Mouse (Mus musculus) neural tube, embryonic 12.5 days (tissue): Measurements from ENCODE around the gene Herpud1. TPM values are rescaled to one million over a fixed set of nuclear protein-coding genes. Genes with fewer than 3 reads are reported as not detected.

Source experiments
- ATAC-seq: fragments of 200-750 bp; cut with Nextera tagmentation; 2 replicates; pipeline ENCODE4 v1.8.0; 2017; ENCODE audit warnings: low read depth, mild to moderate bottlenecking, moderate TSS enrichment, moderate library complexity; ENCODE audit not compliant: low FRiP score
- H3K27ac ChIP-seq: fragments of 300-500 bp; sonication (generic); 2 replicates; pipeline ENCODE4 v1.5.1; 2016
- H3K27me3 ChIP-seq: fragments of 300-500 bp; sonication (generic); replicated peaks from 2 replicates; pipeline ENCODE4 v1.6.1; 2016; ENCODE audit warnings: mild to moderate bottlenecking
- H3K36me3 ChIP-seq: fragments of 300-500 bp; sonication (generic); 2 replicates; pipeline ENCODE4 v1.6.1; 2016; ENCODE audit warnings: mild to moderate bottlenecking
- H3K4me1 ChIP-seq: fragments of 300-500 bp; sonication (generic); 2 replicates; pipeline ENCODE4 v1.6.1; 2016
- H3K4me2 ChIP-seq: fragments of 300-500 bp; sonication (generic); replicated peaks from 2 replicates; pipeline ENCODE4 v1.6.1; 2016; ENCODE audit warnings: mild to moderate bottlenecking
- H3K4me3 ChIP-seq: fragments of 300-500 bp; sonication (generic); 2 replicates; pipeline ENCODE4 v1.5.1; 2016
- H3K9ac ChIP-seq: fragments of 300-500 bp; sonication (generic); 2 replicates; pipeline ENCODE4 v1.6.1; 2016; ENCODE audit warnings: mild to moderate bottlenecking
- H3K9me3 ChIP-seq: fragments of 300-500 bp; sonication (generic); 2 replicates; pipeline ENCODE4 v1.6.1; 2016; ENCODE audit warnings: mild to moderate bottlenecking
- WGBS: fragments of 180-500 bp; shearing (Covaris S2); methylation state at CpG from one replicate; pipeline ENCODE4 v1.1.7; 2016; 5-methylcytosine and 5-hydroxymethylcytosine counted together
- polyA plus RNA-seq: library from polyadenylated mRNA; unstranded; fragments of >200 nt; fragmentation: Nextera tagmentation; extraction: Ambion mirVana; gene quantifications from 2 replicates; pipeline ENCODE4 v1.2.1, GENCODE M21; 2016

Herpud1 gene
- polyA plus RNA-seq, 1 experiment from 2014 or later = 52.6 TPM

DNA sequence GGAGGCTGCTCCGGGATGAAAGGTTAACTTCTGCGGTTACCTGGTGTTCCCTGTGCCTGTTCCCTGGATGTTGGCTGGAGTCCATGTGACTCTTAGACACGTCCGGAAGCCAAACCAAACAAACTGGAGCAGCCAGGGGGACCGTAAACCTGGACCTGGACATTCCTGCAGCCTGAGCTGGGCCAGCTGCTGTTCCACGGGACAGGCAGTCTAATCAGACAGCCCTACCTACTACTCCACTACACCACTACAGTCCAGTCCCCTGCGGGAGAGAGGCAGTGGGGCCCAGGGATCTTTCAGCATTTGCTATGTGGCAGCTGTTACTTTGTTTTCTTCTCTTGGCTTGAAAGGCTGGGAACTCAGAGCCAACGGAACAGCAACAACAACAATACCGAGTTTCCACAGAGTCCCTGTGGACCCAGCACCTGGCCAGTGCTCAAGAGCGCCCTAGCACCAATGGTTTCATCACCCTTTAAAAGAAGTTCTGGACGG is 8.5 kb upstream of the Herpud1 start:
- 67% methylated on average over 11 of the region's 11 CpGs for WGBS
- Histone ChIP-seq H3K36me3 (no peaks in the 10 kb centered on the region), H3K27ac (no peak overlapping the region), H3K4me2 (no peak overlapping the region), H3K4me3 (no peak overlapping the region), H3K27me3 (no peaks in the 10 kb centered on the region), H3K9ac (no peak overlapping the region), H3K9me3 (no peaks in the 10 kb centered on the region), H3K4me1 (no peaks in the 10 kb centered on the region)
- ATAC-seq = no peak

DNA sequence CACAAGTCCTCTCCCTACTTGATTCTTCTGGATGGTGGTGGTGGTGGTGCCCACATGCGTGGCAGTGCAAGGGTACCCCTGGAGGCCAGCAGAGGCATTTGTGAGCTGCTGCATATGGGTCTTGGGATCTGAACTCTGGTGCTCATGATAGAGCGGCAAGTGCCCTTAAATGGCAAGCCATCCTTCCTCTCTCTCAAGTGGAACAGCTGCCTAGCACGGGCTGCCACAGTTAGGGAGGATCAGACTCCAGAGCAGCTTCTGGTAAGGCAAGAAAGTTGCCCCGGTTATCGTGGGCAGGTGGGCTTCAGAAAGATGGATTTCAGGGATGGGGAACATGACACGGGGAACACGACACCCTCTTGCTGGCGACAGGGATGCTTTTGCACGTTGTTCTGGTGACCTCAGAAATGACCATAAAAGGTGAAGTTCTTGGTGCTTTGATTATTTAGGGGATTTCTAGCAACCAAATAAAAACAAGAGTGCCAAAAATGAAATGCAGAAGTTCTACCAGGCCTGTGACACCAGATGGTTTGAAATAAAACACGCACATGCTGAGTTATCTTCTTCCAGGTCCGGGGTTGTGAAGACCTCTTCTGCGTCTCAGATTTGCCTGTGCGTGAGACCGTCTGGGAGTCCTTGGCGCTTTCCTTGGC is 7.3 kb upstream of the Herpud1 start:
- H3K4me2 ChIP-seq = no peak overlapping the region
- no peak for ATAC-seq
- no peak overlapping the region for H3K4me3 ChIP-seq
- no peaks in the 10 kb centered on the region for H3K9me3 ChIP-seq
- H3K27me3 ChIP-seq = no peaks in the 10 kb centered on the region
- no peaks in the 10 kb centered on the region for H3K36me3 ChIP-seq
- 89% methylated on average over 15 of the region's 15 CpGs for WGBS
- H3K27ac ChIP-seq = no peak overlapping the region
- H3K4me1 ChIP-seq = no peaks in the 10 kb centered on the region
- H3K9ac ChIP-seq = no peak overlapping the region

DNA sequence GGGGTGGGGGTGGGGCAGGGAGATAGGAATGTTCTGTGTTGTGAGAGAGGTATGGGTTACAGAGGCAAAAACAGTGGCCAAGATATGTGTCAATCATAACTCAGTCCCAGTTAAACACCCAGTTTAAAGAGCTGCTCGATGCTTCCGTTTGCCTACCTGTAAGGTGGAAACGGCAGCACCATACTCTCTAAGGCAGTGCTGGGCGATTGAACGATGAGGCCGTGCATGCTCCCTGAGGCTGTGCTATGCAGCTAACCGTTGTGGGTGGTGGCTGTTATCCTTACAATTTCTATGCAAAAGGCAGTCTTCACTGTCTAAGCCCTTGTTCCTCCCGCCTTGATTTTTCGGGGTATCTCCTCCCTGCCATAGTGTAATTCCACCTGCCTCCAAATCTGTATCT is 6.6 kb upstream of the Herpud1 start:
- no peak overlapping the region for H3K4me2 ChIP-seq
- H3K27ac ChIP-seq = no peak overlapping the region
- H3K4me3 ChIP-seq = no peak overlapping the region
- H3K27me3 ChIP-seq = no peaks in the 10 kb centered on the region
- no peaks in the 10 kb centered on the region for H3K9me3 ChIP-seq
- ATAC-seq = no peak
- no peaks in the 10 kb centered on the region for H3K4me1 ChIP-seq
- no peak overlapping the region for H3K9ac ChIP-seq
- H3K36me3 ChIP-seq = no peaks in the 10 kb centered on the region
- WGBS = 92% methylated on average over 9 of the region's 9 CpGs

DNA sequence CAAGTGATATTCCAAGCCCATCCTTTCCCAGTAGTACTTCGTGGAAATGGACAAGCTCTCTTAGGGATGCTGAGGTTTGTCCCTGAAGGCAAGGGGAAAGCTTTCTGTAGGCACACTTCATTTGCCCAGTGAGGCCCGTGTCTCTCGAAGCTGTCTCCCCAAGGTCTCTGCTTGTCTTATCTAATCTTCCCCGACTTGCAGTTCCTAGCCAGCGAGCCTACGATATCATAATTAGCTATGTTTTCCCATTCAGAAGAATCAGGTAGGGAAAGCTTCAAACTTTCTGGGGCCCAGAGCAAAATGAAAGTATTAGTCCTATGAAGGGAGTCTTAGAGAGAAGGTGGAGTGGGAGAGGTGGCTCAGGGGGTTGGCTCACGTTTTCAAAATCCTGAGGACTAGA is 2.1 kb upstream of the Herpud1 start:
- H3K27me3 ChIP-seq = no peaks in the 10 kb centered on the region
- H3K36me3 ChIP-seq = no peaks in the 10 kb centered on the region; the same call in 1 of the 2 replicates
- WGBS = 92% methylated on average over 7 of the region's 7 CpGs
- ATAC-seq = no peak
- H3K4me1 ChIP-seq = peaks cover 10% of the 10 kb centered on the region; the same call in 1 of the 2 replicates
- H3K9me3 ChIP-seq = no peaks in the 10 kb centered on the region
- no peak overlapping the region for H3K4me3 ChIP-seq
- no peak overlapping the region for H3K4me2 ChIP-seq
- no peak overlapping the region for H3K9ac ChIP-seq
- no peak overlapping the region for H3K27ac ChIP-seq

DNA sequence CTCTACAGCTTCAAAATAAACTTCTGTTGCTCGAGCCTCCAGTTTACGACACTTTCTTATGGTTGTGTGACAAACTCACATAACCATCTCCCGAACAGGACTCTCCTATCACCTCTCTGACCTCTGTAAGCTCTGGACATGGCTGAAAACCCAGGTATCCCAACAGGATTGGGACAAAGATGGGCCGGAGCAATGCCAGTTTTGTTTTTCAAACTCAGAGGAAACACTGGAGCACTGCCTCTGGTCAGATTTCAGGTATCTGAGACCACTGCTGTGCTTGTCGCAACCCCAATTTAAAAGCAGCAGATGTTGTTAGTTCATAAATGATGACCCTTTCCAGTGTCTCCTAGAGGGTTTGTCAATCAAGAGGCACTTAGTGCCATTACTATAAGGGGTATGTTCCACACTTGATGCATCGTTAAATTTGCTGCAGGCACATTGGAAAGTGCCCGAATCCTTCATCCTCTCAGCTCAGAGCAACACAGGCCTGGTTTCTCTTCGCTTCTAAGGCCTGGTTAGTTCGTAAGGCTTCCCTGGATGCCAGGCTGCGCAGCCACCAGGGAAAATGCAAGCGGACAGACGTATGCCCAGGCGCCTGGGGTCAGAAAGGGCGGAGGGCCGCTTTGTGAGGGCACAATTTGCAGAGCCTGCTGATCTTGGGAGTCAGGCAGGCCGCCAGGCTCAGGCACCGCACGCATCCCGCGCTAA is 578 bp upstream of the Herpud1 start:
- no peaks in the 10 kb centered on the region for H3K27me3 ChIP-seq
- H3K9me3 ChIP-seq = no peaks in the 10 kb centered on the region
- 24% methylated on average over 20 of the region's 20 CpGs for WGBS
- peak overlapping the region; percentile 84 for H3K9ac ChIP-seq
- H3K27ac ChIP-seq = peak overlapping the region; percentile 55; the same call in 1 of the 2 replicates
- peak overlapping the region; percentile 76 for H3K4me3 ChIP-seq
- H3K4me1 ChIP-seq = peaks cover 10% of the 10 kb centered on the region; the same call in 1 of the 2 replicates
- H3K4me2 ChIP-seq = peak overlapping the region; percentile 83
- peak; percentile 29; the same call in 1 of the 2 replicates for ATAC-seq
- peaks cover 15% of the 10 kb centered on the region for H3K36me3 ChIP-seq

DNA sequence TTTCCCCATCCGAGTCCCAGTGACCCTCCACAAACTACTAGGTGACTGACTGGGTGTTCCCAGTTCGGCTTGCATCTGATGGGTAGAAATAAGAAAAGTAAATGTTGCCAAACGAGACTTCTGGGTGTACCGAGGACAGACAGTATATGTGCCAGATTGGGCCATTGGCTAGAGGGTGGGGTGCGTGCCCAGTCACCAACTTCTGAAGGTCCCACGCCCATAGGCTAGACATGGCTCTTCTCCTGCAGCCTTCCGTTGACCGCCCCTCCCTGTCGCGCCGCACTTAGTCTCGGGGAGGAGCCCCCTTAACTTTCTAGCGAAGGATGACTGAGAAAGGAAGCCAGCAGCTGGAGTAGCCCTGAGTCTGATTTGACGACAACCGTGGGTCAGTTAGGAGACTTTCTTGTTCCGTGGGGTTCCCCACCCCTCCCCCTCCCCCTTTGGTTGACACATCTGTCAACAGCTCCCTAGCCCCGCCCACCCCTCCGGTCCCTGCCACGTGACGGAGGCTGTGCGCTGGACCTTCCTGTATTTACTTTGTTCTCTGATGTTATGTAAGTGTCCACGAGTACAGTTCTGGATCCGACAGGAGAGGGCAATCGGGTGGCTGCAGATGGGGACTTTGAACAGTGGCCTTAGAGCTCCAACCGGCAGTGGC is 918 bp downstream of the Herpud1 start:
- WGBS = under 1% methylated on average over 25 of the region's 25 CpGs

DNA sequence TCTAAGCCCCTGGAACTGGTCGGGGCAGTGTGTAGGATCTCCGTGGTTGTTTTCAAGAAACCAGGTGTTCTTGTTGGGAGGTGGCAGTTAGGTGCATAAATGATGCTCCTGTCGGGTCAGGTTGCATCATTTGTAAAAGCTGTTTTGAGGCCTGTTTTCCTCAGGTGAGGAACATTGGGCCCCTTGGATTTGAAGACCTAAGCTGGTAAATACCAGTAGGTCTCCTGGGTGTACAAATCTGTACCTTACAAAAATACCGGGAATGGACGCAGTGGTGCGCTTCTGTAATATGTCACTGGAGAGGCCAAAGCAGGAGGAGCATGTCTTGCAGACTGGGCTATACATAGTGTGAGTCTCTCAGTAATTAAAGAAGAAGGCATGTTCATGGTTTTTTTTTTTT is 1.5 kb downstream of the Herpud1 start:
- Histone ChIP-seq H3K36me3 (peaks cover 36% of the 10 kb centered on the region), H3K27me3 (no peaks in the 10 kb centered on the region), H3K9ac (peak overlapping the region; percentile 84), H3K4me1 (peaks cover 10% of the 10 kb centered on the region; the same call in 1 of the 2 replicates), H3K4me3 (peak overlapping the region; percentile 76), H3K4me2 (peak overlapping the region; percentile 83), H3K9me3 (no peaks in the 10 kb centered on the region), H3K27ac (no peak overlapping the region)
- WGBS = 44% methylated on average over 6 of the region's 6 CpGs
- ATAC-seq = no peak

More for the DNA sequence above, 918 bp downstream of the Herpud1 start:
- Histone ChIP-seq H3K4me1 (peaks cover 10% of the 10 kb centered on the region; the same call in 1 of the 2 replicates), H3K9ac (peak overlapping the region; percentile 84), H3K9me3 (no peaks in the 10 kb centered on the region), H3K36me3 (peaks cover 30% of the 10 kb centered on the region), H3K27ac (no peak overlapping the region), H3K4me3 (peak overlapping the region; percentile 76), H3K27me3 (no peaks in the 10 kb centered on the region), H3K4me2 (peak overlapping the region; percentile 83)
- ATAC-seq = peak; percentile 49

DNA sequence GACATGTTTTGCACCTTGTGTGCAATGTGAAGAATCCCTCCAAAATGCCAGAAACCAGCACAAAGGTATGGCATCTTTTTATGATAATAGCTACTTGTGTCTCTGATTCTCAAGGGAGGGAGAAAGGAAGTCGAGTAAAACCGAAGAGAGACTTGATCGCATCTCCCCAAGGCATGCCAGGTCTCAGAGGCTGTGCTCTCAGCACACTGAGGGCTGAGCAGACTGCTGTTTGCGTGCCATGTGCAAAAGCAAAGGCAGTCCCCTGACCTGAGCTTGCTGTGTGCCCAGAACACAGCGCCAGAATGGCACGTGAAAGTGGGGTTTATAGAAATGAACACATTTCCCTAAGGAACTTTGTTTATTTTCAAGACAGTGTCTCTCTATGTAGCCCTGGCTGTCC is 3.3 kb downstream of the Herpud1 start:
- H3K4me2 ChIP-seq = no peak overlapping the region
- H3K9ac ChIP-seq = no peak overlapping the region
- WGBS = 93% methylated on average over 6 of the region's 6 CpGs
- H3K4me1 ChIP-seq = peaks cover 10% of the 10 kb centered on the region; the same call in 1 of the 2 replicates
- no peak overlapping the region for H3K4me3 ChIP-seq
- no peak overlapping the region for H3K27ac ChIP-seq
- H3K9me3 ChIP-seq = no peaks in the 10 kb centered on the region
- peaks cover 46% of the 10 kb centered on the region for H3K36me3 ChIP-seq
- no peak for ATAC-seq
- no peaks in the 10 kb centered on the region for H3K27me3 ChIP-seq

DNA sequence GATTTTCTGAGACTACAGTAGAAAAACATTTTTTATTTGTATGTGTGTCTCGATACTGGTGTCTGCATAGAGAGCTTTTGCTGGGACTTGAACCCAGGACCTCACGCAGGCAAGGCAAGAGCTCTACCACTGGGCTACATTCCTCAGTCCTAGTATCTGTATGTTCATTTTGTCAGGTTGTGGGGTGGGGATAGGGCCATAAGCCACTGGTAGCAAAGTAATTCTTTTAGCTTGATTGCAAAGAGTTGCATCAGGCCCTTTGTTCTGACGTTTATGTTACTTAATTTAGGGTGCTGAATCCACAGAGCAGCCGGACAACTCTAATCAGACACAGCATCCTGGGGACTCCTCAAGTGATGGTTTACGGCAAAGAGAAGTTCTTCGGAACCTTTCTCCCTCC is 4.2 kb downstream of the Herpud1 start:
- peaks cover 9% of the 10 kb centered on the region; the same call in 1 of the 2 replicates for H3K4me1 ChIP-seq
- no peaks in the 10 kb centered on the region for H3K9me3 ChIP-seq
- H3K36me3 ChIP-seq = peaks cover 54% of the 10 kb centered on the region
- no peaks in the 10 kb centered on the region for H3K27me3 ChIP-seq
- H3K27ac ChIP-seq = no peak overlapping the region
- no peak for ATAC-seq
- no peak overlapping the region for H3K4me3 ChIP-seq
- WGBS = 95% methylated on average over 6 of the region's 6 CpGs
- no peak overlapping the region for H3K9ac ChIP-seq
- no peak overlapping the region for H3K4me2 ChIP-seq

DNA sequence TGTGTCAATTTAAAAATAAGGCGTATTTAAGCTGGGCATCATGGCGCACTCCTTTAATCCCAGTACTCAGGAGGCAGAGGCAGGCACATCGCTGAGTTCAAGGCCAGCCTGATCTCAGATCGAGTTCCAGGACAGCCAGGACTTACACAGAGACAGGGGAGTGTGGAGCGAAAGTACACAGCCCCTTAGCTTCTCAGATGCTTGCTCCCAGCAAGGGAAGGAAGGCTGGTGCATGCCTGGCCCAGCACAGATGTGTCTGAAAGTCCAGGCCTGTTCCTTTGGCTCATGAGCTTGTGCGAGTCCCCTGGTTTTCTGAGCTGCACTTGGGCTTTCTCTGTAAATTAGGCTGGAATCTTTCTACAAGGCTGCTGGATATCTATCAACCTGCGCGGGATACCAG is 4.7 kb downstream of the Herpud1 start:
- peaks cover 58% of the 10 kb centered on the region for H3K36me3 ChIP-seq
- H3K27ac ChIP-seq = no peak overlapping the region
- H3K4me1 ChIP-seq = peaks cover 5% of the 10 kb centered on the region; the same call in 1 of the 2 replicates
- H3K4me3 ChIP-seq = no peak overlapping the region
- no peak for ATAC-seq
- no peaks in the 10 kb centered on the region for H3K9me3 ChIP-seq
- H3K4me2 ChIP-seq = no peak overlapping the region
- 98% methylated on average over 8 of the region's 8 CpGs for WGBS
- no peaks in the 10 kb centered on the region for H3K27me3 ChIP-seq
- no peak overlapping the region for H3K9ac ChIP-seq

DNA sequence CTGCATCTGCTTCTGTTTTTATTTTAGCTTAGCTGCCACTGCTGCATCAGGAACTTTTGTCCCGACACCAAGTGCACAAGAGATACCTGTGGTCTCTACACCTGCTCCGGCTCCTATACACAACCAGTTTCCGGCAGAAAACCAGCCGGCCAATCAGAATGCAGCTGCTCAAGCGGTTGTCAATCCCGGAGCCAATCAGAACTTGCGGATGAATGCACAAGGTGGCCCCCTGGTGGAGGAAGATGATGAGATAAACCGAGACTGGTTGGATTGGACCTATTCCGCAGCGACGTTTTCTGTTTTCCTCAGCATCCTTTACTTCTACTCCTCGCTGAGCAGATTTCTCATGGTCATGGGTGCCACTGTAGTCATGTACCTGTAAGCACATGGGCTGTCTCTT is 5.9 kb downstream of the Herpud1 start:
- Histone ChIP-seq H3K4me3 (no peak overlapping the region), H3K4me2 (no peak overlapping the region), H3K9me3 (no peaks in the 10 kb centered on the region), H3K9ac (no peak overlapping the region), H3K27me3 (no peaks in the 10 kb centered on the region), H3K27ac (no peak overlapping the region), H3K36me3 (peaks cover 61% of the 10 kb centered on the region), H3K4me1 (peaks cover 5% of the 10 kb centered on the region; the same call in 1 of the 2 replicates)
- no peak for ATAC-seq
- WGBS = 80% methylated on average over 12 of the region's 12 CpGs

DNA sequence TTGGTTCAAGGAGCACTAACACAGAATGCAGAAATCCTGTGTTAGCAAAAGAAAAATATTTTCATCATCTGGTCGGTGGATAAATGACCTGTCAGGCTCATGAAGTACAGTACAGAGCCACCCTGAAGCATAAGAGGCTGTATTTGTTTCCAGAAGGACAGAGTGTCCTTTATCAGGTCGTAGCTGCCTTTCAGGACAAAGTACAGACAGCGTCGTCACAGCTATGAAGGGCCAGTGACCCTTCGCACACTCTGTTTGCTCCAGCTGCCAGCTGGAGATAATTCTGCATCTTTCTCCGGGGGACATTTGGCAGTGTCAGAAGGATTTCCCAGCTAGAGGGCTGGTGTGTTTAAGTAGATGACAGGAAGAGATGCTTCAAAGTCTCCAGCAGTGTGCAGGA is 6.4 kb downstream of the Herpud1 start:
- WGBS = 83% methylated on average over 6 of the region's 6 CpGs
- no peak overlapping the region for H3K27ac ChIP-seq
- H3K4me2 ChIP-seq = no peak overlapping the region

More for the DNA sequence above, 6.4 kb downstream of the Herpud1 start:
- no peak for ATAC-seq
- H3K27me3 ChIP-seq = no peaks in the 10 kb centered on the region
- peaks cover 3% of the 10 kb centered on the region; the same call in 1 of the 2 replicates for H3K4me1 ChIP-seq
- no peaks in the 10 kb centered on the region for H3K9me3 ChIP-seq
- H3K4me3 ChIP-seq = no peak overlapping the region
- no peak overlapping the region for H3K9ac ChIP-seq
- peaks cover 65% of the 10 kb centered on the region for H3K36me3 ChIP-seq
